Mouse (Mus musculus) colon, adult 2 months (tissue): ENCODE results near the gene Trim50. TPM values are rescaled to one million over a fixed set of nuclear protein-coding genes. Genes with fewer than 3 reads are reported as not detected.

Source experiments
- polyA plus RNA-seq: library from polyadenylated mRNA; depleted of rRNA; stranded (reverse); fragments of >200 nt; gene quantifications from 2 replicates; pipeline ENCODE4 v1.2.3, GENCODE M21; 2012; rRNA removed

Gene Trim50
- 0.12 TPM in 1 of 2 replicates, not detected in the other for polyA plus RNA-seq

DNA sequence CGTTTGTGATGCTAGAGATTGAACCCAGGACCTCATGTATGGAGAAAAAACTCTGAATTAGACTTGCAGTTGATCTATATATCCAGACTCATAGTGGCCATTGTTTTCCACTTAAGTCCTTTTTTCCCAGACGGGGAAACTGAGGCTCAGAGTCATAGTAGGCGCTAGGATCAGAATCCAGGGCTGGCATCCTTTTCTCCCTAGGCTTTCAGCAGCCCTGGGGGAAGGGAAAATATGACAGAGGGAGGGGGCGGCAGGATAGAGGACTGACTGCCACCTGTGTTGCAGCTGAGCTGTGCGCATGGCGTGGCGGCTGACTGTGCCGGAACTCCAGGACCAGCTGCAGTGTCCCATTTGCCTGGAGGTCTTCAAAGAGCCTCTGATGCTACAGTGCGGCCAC, at the start of gene Trim50:
Gene Trim50, plus strand, starts transcription at position 301 of the 400 bp plus-strand sequence.

DNA sequence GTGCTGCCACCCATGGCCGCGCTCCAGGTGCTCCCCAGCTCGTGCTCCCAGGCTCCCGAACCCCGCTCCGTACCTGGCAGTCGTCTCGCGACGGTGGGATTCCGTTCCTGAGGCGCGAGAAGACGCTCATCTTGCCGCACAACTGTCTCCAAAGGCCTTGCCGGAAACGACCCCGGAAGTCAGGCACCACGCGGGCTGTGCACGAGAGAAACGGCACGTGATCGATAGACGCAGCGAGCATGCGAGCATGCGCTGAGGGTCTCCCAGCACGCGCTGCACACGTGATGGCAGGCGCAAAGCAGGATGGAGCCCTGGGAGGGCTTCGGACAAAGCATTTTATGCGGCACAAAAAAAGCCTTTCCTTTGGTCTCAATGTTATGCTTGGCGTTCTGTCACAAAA, 3.2 kb upstream of the Trim50 start, which contains the start of gene Fkbp6:
Gene Fkbp6, minus strand, starts transcription at position 183 of the 400 bp plus-strand sequence.

GRCm38 (mm10) chr5:135369787-135370654, 16.9 kb downstream of the Trim50 start, which contains the start of gene Nsun5:
Gene Nsun5, plus strand, starts transcription at chr5:135369953.

DNA sequence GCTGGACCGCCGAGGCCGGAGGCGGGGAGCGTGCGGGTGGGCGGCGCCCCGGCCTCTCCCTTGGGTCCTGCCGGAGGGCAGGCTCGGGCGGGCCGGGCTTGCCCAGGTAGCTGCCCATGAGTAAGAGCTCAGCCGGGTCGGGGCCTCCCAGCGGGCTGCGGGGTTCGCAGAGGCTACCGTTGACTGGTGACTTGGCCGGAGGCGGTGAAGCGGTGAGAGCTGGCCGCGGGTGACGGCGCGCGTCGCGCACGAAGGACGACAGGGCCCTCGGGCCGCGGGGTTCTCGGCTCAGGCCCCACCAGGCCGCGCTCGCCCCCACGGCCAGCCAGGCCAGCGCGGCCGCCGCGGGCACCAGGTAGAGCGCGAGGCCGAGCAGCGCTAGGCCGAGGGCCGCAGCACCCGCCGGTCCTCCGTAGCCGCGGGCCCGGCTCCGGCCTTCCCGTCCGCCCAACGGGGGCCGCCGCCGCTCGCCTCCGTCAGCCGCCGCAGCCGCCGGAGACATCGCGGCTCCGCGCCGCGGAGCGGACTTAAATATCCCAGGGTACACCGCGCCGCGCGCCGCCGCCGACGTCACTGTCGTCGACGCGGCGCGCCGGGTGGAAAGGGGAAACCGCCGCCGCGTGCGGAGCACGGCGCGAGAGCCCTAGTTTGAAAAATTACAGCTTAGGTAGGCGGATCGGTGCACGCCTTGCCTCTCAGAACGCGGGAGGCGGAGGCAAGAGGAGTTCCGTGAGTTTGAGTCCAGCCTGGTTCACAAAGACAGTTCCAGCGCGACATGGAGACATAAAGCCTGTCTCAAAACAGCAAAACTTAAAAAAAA, 41.1 kb downstream of the Trim50 start, which contains the start of gene Pom121:
Gene Pom121, minus strand, starts transcription at position 543 of the 820 bp plus-strand sequence.

Other genes starting within 250 kb of the Trim50 start
- 8.5 and 11.8 TPM in 2 replicates for gene Tbl2, start 203.6 kb upstream of the Trim50 start, polyA plus RNA-seq
- 27.8 and 32.4 TPM in 2 replicates for gene Bcl7b, start 185.0 kb upstream of the Trim50 start, polyA plus RNA-seq
- gene Baz1b, start 166.0 kb upstream of the Trim50 start, polyA plus RNA-seq: 16.3 and 18.2 TPM in 2 replicates
- gene Fzd9, start 102.1 kb upstream of the Trim50 start, polyA plus RNA-seq: 8.6 and 14.8 TPM in 2 replicates
- not detected in 2 replicates for gene Fkbp6, start 3.3 kb upstream of the Trim50 start, polyA plus RNA-seq
- 22.9 and 26.8 TPM in 2 replicates for gene Nsun5, start 16.7 kb downstream of the Trim50 start, polyA plus RNA-seq
- 16.1 and 23.1 TPM in 2 replicates for gene Pom121, start 41.3 kb downstream of the Trim50 start, polyA plus RNA-seq
- 5.4 and 7.1 TPM in 2 replicates for gene Hip1, start 191.8 kb downstream of the Trim50 start, polyA plus RNA-seq
- gene Ccl26, start 210.3 kb downstream of the Trim50 start, polyA plus RNA-seq: not detected in 2 replicates
- 0.26 and 0.43 TPM in 2 replicates for gene Ccl24, start 219.8 kb downstream of the Trim50 start, polyA plus RNA-seq